Mouse (Mus musculus) midbrain, embryonic 11.5 days (tissue): Measurements from ENCODE around the gene Tnrc6c. TPM values are rescaled to one million over a fixed set of nuclear protein-coding genes. Genes with fewer than 3 reads are reported as not detected.

ENCODE experiments used
- ATAC-seq: fragments of 200-750 bp; cut with Nextera tagmentation; 2 replicates; pipeline ENCODE4 v1.8.0; 2017; ENCODE audit warnings: moderate TSS enrichment, moderate library complexity; ENCODE audit not compliant: low FRiP score
- DNase-seq: peaks from one replicate; pipeline ENCODE4 v3.0.0; 2015; ENCODE audit warnings: low spot score; ENCODE audit errors: missing footprints
- H3K27ac ChIP-seq: fragments of 300-500 bp; sonication (generic); 2 replicates; pipeline ENCODE4 v1.5.1; 2014; ENCODE audit warnings: low read depth, low read length
- H3K27me3 ChIP-seq: fragments of 300-500 bp; sonication (generic); 2 replicates; pipeline ENCODE4 v1.6.1; 2014; ENCODE audit warnings: mild to moderate bottlenecking, low read length, moderate library complexity, mixed read lengths; ENCODE audit not compliant: control insufficient read depth, insufficient read depth
- H3K36me3 ChIP-seq: fragments of 300-500 bp; sonication (generic); 2 replicates; pipeline ENCODE4 v1.6.1; 2014; ENCODE audit warnings: mild to moderate bottlenecking, low read length, moderate library complexity, mixed read lengths; ENCODE audit not compliant: control insufficient read depth, insufficient read depth
- H3K4me1 ChIP-seq: fragments of 300-500 bp; sonication (generic); 2 replicates; pipeline ENCODE4 v1.6.1; 2014; ENCODE audit warnings: low read length; ENCODE audit not compliant: control insufficient read depth, insufficient read depth
- H3K4me2 ChIP-seq: fragments of 300-500 bp; sonication (generic); 2 replicates; pipeline ENCODE4 v1.6.1; 2014; ENCODE audit warnings: mild to moderate bottlenecking, moderate library complexity
- H3K4me3 ChIP-seq: fragments of 300-500 bp; sonication (generic); 2 replicates; pipeline ENCODE4 v1.5.1; 2014; ENCODE audit warnings: low read depth, low read length
- H3K9ac ChIP-seq: fragments of 300-500 bp; sonication (generic); 2 replicates; pipeline ENCODE4 v1.6.1; 2014; ENCODE audit warnings: low read length
- H3K9me3 ChIP-seq: fragments of 300-500 bp; sonication (generic); 2 replicates; pipeline ENCODE4 v1.6.1; 2016; ENCODE audit warnings: low read length; ENCODE audit not compliant: control insufficient read depth
- WGBS: fragments of 180-500 bp; shearing (Covaris S2); extraction: QIAGEN DNeasy Blood & Tissue Kit; methylation state at CpG from one replicate; pipeline ENCODE4 v1.1.7; 2014; 5-methylcytosine and 5-hydroxymethylcytosine counted together
- polyA plus RNA-seq: library from polyadenylated mRNA; unstranded; fragments of >200 nt; fragmentation: Nextera tagmentation; extraction: Ambion mirVana; gene quantifications from 2 replicates; pipeline ENCODE4 v1.2.1, GENCODE M21; 2014

The Tnrc6c gene
- polyA plus RNA-seq, 1 experiment from 2014 or later, result 15.1 TPM

- no peak overlapping the region for H3K27ac ChIP-seq
- H3K4me2 ChIP-seq, result no peak overlapping the region
- no peak overlapping the region for H3K4me3 ChIP-seq
- WGBS, result 83% methylated on average over 4 of the region's 4 CpGs
- peaks cover 4% of the 10 kb centered on the region for H3K4me1 ChIP-seq
- DNase-seq (no peak), ATAC-seq (no peak)
- H3K9me3 ChIP-seq, result no peaks in the 10 kb centered on the region
- no peaks in the 10 kb centered on the region for H3K36me3 ChIP-seq
- H3K9ac ChIP-seq, result no peak overlapping the region
- H3K27me3 ChIP-seq, result no peaks in the 10 kb centered on the region
Observed at GRCm38 (mm10) chr11:117663036-117663809, 9.1 kb downstream of the Tnrc6c start.

DNA sequence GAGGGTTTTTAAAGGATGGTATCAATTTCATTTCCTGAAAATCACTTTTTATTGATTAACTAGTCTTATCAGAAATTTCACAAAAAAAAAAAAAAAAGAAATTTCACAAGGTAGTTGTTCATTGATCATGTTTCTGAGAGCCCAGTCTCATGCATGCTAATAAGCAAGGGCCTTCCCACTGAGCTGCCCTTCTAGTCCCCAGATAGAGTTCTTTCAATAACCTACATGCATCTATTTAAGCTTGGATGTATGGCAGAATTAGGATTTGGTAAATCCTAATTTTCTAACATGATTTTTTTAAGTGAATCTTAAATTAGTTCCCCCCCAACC is 9.7 kb downstream of the Tnrc6c start:
- Histone ChIP-seq H3K4me2 (no peak overlapping the region), H3K9me3 (no peaks in the 10 kb centered on the region), H3K9ac (no peak overlapping the region), H3K4me3 (no peak overlapping the region), H3K36me3 (no peaks in the 10 kb centered on the region), H3K27me3 (no peaks in the 10 kb centered on the region), H3K27ac (no peak overlapping the region), H3K4me1 (peaks cover 3% of the 10 kb centered on the region; the same call in 1 of the 2 replicates)
- DNase-seq (no peak), ATAC-seq (no peak)

DNA sequence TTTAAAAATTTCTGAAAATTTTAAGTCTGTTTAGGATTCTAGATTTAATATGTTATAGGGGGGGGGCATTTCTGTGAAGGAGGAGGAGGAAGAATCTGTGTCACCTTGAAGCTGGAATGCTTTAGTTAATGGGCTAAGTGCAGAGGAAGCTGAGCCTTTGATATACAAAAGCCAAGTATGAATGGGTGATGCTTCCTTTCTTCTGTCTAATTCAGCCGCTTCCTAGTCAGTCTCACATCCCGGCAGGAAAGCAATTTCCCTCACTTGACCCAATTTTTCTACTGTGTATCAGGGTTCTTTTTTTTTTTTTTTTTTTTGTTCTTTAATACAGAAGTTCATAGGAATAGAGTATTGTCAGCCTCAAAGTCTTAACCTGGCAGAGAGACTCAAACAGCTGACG is 11.1 kb downstream of the Tnrc6c start:
- Histone ChIP-seq H3K9me3 (no peaks in the 10 kb centered on the region), H3K36me3 (no peaks in the 10 kb centered on the region), H3K27me3 (no peaks in the 10 kb centered on the region), H3K4me1 (no peaks in the 10 kb centered on the region), H3K27ac (no peak overlapping the region), H3K4me2 (no peak overlapping the region), H3K4me3 (no peak overlapping the region), H3K9ac (no peak overlapping the region)
- ATAC-seq (no peak), DNase-seq (no peak)
- 67% methylated on average over 3 of the region's 3 CpGs for WGBS

- Histone ChIP-seq H3K4me1 (no peaks in the 10 kb centered on the region), H3K9ac (no peak overlapping the region), H3K27ac (no peak overlapping the region), H3K9me3 (no peaks in the 10 kb centered on the region), H3K27me3 (no peaks in the 10 kb centered on the region), H3K4me3 (no peak overlapping the region), H3K36me3 (no peaks in the 10 kb centered on the region), H3K4me2 (no peak overlapping the region)
- ATAC-seq, result no peak
- DNase-seq, result no peak
Observed at GRCm38 (mm10) chr11:117666563-117666962, 12.5 kb downstream of the Tnrc6c start.

GRCm38 (mm10) chr11:117667152-117667551 is 13.1 kb downstream of the Tnrc6c start:
- H3K36me3 ChIP-seq, result no peaks in the 10 kb centered on the region
- 91% methylated on average over 5 of the region's 5 CpGs for WGBS
- DNase-seq (no peak), ATAC-seq (no peak)
- no peak overlapping the region for H3K9ac ChIP-seq
- H3K27ac ChIP-seq, result no peak overlapping the region
- H3K4me3 ChIP-seq, result no peak overlapping the region
- no peaks in the 10 kb centered on the region for H3K27me3 ChIP-seq
- no peaks in the 10 kb centered on the region for H3K4me1 ChIP-seq
- no peak overlapping the region for H3K4me2 ChIP-seq
- no peaks in the 10 kb centered on the region for H3K9me3 ChIP-seq

- Histone ChIP-seq H3K4me2 (no peak overlapping the region), H3K9me3 (no peaks in the 10 kb centered on the region), H3K27ac (no peak overlapping the region), H3K9ac (no peak overlapping the region), H3K4me3 (no peak overlapping the region), H3K4me1 (no peaks in the 10 kb centered on the region), H3K36me3 (no peaks in the 10 kb centered on the region), H3K27me3 (no peaks in the 10 kb centered on the region)
- DNase-seq (no peak), ATAC-seq (no peak)
- 91% methylated on average over 5 of the region's 5 CpGs for WGBS
Observed at GRCm38 (mm10) chr11:117667825-117668224, 13.7 kb downstream of the Tnrc6c start.

DNA sequence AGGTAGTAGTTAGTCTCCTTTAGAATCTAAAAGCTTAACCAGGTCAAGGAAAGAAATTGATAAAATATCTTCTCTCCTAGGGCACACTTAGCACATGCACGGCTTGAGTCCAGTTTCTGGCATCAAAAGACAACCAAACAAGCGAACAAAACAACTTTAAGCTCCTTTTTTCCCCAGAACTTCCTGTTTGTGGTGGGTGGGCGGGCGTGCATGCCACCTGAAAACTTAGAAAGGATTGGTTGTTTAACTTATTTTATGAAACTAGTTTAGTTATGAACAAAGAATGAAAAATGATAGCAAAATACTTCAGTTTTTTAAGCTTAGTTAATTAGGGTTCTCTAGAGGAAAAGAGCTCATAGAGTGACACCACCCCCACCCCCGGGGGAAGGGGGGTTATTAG is 17.5 kb downstream of the Tnrc6c start:
- Histone ChIP-seq H3K4me3 (no peak overlapping the region), H3K27me3 (no peaks in the 10 kb centered on the region), H3K4me1 (no peaks in the 10 kb centered on the region), H3K36me3 (no peaks in the 10 kb centered on the region), H3K9ac (no peak overlapping the region), H3K9me3 (no peaks in the 10 kb centered on the region), H3K27ac (no peak overlapping the region), H3K4me2 (no peak overlapping the region)
- 93% methylated on average over 5 of the region's 5 CpGs for WGBS
- DNase-seq, result peak; percentile 4
- ATAC-seq, result no peak

DNA sequence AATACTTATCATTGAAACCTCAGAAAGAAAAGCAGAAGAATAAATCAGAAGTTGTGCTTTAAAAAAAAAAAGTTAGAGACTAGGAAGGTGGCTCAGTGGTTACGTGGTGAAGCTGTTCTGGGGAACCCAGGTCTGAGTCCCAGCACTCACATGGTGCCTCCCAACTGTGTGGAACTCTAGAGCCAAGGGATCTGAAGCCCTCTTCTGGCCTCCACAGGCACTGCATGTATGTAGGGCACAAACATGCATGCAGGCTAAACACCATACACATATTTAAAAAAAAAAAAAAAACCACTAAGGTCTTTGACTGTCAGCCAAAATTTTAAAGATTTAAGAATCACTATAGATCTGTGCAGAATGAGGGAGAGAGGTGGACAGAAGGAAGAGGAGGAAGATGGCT is 20.4 kb downstream of the Tnrc6c start:
- Histone ChIP-seq H3K9ac (no peak overlapping the region), H3K4me1 (no peaks in the 10 kb centered on the region), H3K36me3 (no peaks in the 10 kb centered on the region), H3K9me3 (no peaks in the 10 kb centered on the region), H3K4me2 (no peak overlapping the region), H3K27ac (no peak overlapping the region), H3K4me3 (no peak overlapping the region), H3K27me3 (no peaks in the 10 kb centered on the region)
- no peak for ATAC-seq
- peak; percentile 62 for DNase-seq
- 95% methylated on average over 1 of the region's 1 CpGs for WGBS

DNA sequence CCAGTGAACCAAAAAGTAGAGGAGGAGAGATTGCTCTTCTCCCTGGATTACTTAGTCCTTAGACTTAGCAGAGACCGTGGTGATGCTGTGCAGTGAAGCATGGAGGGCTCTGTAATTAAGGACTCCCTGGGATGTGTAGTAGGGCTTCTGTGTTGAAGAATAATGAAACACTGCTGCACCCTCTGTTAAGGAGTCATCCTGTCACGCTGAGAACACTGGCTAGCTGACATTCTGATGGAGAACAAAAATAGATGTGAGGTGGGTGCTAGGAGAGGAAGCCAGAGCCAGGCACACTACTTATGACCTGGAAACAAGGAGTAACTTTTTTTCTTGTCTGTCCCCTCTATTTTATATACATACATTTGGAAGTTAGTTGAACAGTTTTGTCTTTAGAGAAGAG is 22.6 kb downstream of the Tnrc6c start:
- WGBS, result 5% methylated on average over 2 of the region's 2 CpGs
- DNase-seq, result peak; percentile 72
- H3K27ac ChIP-seq, result no peak overlapping the region

More for the DNA sequence above, 22.6 kb downstream of the Tnrc6c start:
- H3K36me3 ChIP-seq, result no peaks in the 10 kb centered on the region
- no peak for ATAC-seq
- H3K4me1 ChIP-seq, result no peaks in the 10 kb centered on the region
- no peak overlapping the region for H3K4me2 ChIP-seq
- no peak overlapping the region for H3K4me3 ChIP-seq
- no peaks in the 10 kb centered on the region for H3K9me3 ChIP-seq
- H3K27me3 ChIP-seq, result no peaks in the 10 kb centered on the region
- no peak overlapping the region for H3K9ac ChIP-seq
